Mouse (Mus musculus): ENCODE measurements around the gene Nfya. TPM values are rescaled to one million over a fixed set of nuclear protein-coding genes. Genes with fewer than 3 reads are reported as not detected.
A peak's percentile ranks its signal among the peaks of the same experiment; 100 is the strongest.

Gene Nfya
- polyA plus RNA-seq, 1 experiment from 2014 or later: 24.0 TPM

GRCm38 (mm10) chr17:48424237-48424636, 14.5 kb upstream of the Nfya start:
- DNase-seq (ENCODE audit: low spot score) (no peak), ATAC-seq (replicated peaks; ENCODE audit: low FRiP score, low TSS enrichment, low read depth) (no peak)
- 86% methylated on average over 9 of the region's 9 CpGs for WGBS
- H3K4me1 ChIP-seq (replicated peaks; ENCODE audit: control insufficient read depth, insufficient read depth, low read length): peaks cover 23% of the 10 kb centered on the region
- H3K27ac ChIP-seq (ENCODE audit: low read depth): no peak overlapping the region
- no peak overlapping the region for H3K4me2 ChIP-seq (ENCODE audit: low read length)
- H3K27me3 ChIP-seq (replicated peaks; ENCODE audit: control insufficient read depth, insufficient read depth, low read length): no peaks in the 10 kb centered on the region
- H3K4me3 ChIP-seq (ENCODE audit: low read depth, low read length): no peak overlapping the region
- no peaks in the 10 kb centered on the region for H3K9me3 ChIP-seq (ENCODE audit: control insufficient read depth, low read length)
- no peak overlapping the region for H3K9ac ChIP-seq (ENCODE audit: low read length)
- no peaks in the 10 kb centered on the region for H3K36me3 ChIP-seq (ENCODE audit: control insufficient read depth, insufficient read depth, low read length)

DNA sequence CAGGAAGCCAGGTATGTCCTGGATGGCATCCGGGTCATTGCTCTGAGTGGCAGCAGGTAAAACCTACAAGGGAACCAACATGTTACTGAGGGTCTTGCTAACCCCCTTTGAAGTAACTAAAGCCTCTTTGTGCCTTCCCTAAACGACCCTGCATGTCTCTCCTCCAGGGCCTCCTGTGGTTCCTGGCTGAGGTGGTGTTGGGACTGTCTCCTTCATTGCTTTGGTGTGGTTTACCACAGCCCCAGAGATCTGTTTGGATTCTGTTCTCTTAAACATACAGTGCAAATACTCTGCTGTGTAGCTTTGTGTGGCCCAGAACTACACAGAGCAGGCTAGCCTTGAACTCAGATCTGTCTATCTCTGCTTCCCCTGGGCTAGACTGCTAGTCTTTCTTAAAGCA, 9.9 kb upstream of the Nfya start:
- H3K4me1 ChIP-seq (replicated peaks; ENCODE audit: control insufficient read depth, insufficient read depth, low read length): 0 out of 2 replicates have a peak, but pooled peaks cover 2% of the 10 kb centered on the region
- H3K4me2 ChIP-seq (ENCODE audit: low read length): no peak overlapping the region
- no peaks in the 10 kb centered on the region for H3K9me3 ChIP-seq (ENCODE audit: control insufficient read depth, low read length)
- no peak overlapping the region for H3K4me3 ChIP-seq (ENCODE audit: low read depth, low read length)
- DNase-seq (ENCODE audit: low spot score): no peak
- H3K36me3 ChIP-seq (ENCODE audit: control insufficient read depth, insufficient read depth, low read length): peaks cover 27% of the 10 kb centered on the region
- 66% methylated on average over 2 of the region's 2 CpGs for WGBS
- no peak overlapping the region for H3K27ac ChIP-seq (ENCODE audit: low read depth)
- no peaks in the 10 kb centered on the region for H3K27me3 ChIP-seq (replicated peaks; ENCODE audit: control insufficient read depth, insufficient read depth, low read length)
- no peak overlapping the region for H3K9ac ChIP-seq (ENCODE audit: low read length)
- no peak for ATAC-seq (replicated peaks; ENCODE audit: low FRiP score, low TSS enrichment, low read depth)

DNA sequence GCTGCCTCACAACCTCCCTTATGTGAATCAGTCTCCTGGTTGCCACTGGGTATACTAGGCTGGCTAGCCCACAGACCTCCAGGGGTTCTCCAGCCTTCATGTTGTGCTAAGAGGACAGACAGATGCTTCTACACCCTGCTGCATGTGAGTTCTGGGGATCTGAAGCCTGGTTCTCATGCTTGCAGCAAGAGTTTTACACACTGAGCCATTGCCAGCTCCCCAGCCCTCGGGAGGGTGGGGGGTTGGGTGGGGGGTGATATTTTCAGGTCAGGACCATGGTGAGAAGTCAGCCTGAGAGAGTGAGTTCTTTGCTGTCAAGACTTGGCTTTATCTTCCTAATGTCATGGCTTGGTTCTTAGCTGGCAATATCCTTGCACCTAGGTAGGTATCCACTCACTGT, 9.1 kb upstream of the Nfya start:
- no peak for ATAC-seq (replicated peaks; ENCODE audit: low FRiP score, low TSS enrichment, low read depth)
- peak overlapping the region; percentile 22 for H3K4me2 ChIP-seq (ENCODE audit: low read length)
- H3K4me3 ChIP-seq (ENCODE audit: low read depth, low read length): no peak overlapping the region
- H3K9ac ChIP-seq (ENCODE audit: low read length): no peak overlapping the region
- WGBS: 79% methylated on average over 1 of the region's 1 CpGs
- no peaks in the 10 kb centered on the region for H3K27me3 ChIP-seq (replicated peaks; ENCODE audit: control insufficient read depth, insufficient read depth, low read length)
- H3K27ac ChIP-seq (ENCODE audit: low read depth): peak overlapping the region; percentile 34
- no peak for DNase-seq (ENCODE audit: low spot score)
- H3K9me3 ChIP-seq (ENCODE audit: control insufficient read depth, low read length): no peaks in the 10 kb centered on the region
- H3K36me3 ChIP-seq (ENCODE audit: control insufficient read depth, insufficient read depth, low read length): peaks cover 35% of the 10 kb centered on the region
- H3K4me1 ChIP-seq (replicated peaks; ENCODE audit: control insufficient read depth, insufficient read depth, low read length): 0 out of 2 replicates have a peak, but pooled peaks cover 2% of the 10 kb centered on the region

- Histone ChIP-seq H3K27ac (ENCODE audit: low read depth) (peak overlapping the region; percentile 34), H3K4me1 (replicated peaks; ENCODE audit: control insufficient read depth, insufficient read depth, low read length) (0 out of 2 replicates have a peak, but pooled peaks cover 2% of the 10 kb centered on the region), H3K4me3 (ENCODE audit: low read depth, low read length) (no peak overlapping the region), H3K4me2 (ENCODE audit: low read length) (peak overlapping the region; percentile 22), H3K27me3 (replicated peaks; ENCODE audit: control insufficient read depth, insufficient read depth, low read length) (no peaks in the 10 kb centered on the region), H3K36me3 (ENCODE audit: control insufficient read depth, insufficient read depth, low read length) (peaks cover 39% of the 10 kb centered on the region), H3K9ac (ENCODE audit: low read length) (no peak overlapping the region), H3K9me3 (ENCODE audit: control insufficient read depth, low read length) (no peaks in the 10 kb centered on the region)
- DNase-seq (ENCODE audit: low spot score) (no peak), ATAC-seq (replicated peaks; ENCODE audit: low FRiP score, low TSS enrichment, low read depth) (peak; percentile 76)
- 62% methylated on average over 7 of the region's 7 CpGs for WGBS
Observed at GRCm38 (mm10) chr17:48418174-48418573, 8.5 kb upstream of the Nfya start.

DNA sequence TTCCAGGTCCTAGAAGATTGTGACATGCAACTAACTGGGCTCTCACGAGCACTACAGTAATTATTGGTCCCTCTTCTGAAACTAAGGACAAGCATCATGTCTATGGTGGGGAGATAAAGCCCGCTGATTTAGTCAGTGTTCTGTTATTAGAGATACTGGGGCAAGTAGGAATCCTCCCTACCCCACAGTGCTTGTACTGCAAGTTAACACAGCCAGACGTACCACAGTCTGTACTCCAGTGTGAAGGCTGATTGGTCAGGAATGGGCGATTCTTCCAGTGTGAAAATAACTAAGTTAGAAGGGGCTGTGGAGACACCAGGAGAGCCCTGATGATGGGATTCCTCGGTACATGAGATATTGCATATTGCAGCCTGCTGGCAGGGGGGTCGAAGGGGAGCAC, 7.8 kb upstream of the Nfya start:
- no peak overlapping the region for H3K9ac ChIP-seq (ENCODE audit: low read length)
- no peaks in the 10 kb centered on the region for H3K9me3 ChIP-seq (ENCODE audit: control insufficient read depth, low read length)
- 0 out of 2 replicates have a peak, but pooled peaks cover 2% of the 10 kb centered on the region for H3K4me1 ChIP-seq (replicated peaks; ENCODE audit: control insufficient read depth, insufficient read depth, low read length)
- H3K36me3 ChIP-seq (ENCODE audit: control insufficient read depth, insufficient read depth, low read length): peaks cover 44% of the 10 kb centered on the region
- no peak overlapping the region for H3K4me2 ChIP-seq (ENCODE audit: low read length)
- peak overlapping the region; percentile 14; the same call in 1 of the 2 replicates for H3K27ac ChIP-seq (ENCODE audit: low read depth)
- ATAC-seq (replicated peaks; ENCODE audit: low FRiP score, low TSS enrichment, low read depth): no peak
- WGBS: 86% methylated on average over 6 of the region's 6 CpGs
- no peak overlapping the region for H3K4me3 ChIP-seq (ENCODE audit: low read depth, low read length)
- no peak for DNase-seq (ENCODE audit: low spot score)
- H3K27me3 ChIP-seq (replicated peaks; ENCODE audit: control insufficient read depth, insufficient read depth, low read length): no peaks in the 10 kb centered on the region

DNA sequence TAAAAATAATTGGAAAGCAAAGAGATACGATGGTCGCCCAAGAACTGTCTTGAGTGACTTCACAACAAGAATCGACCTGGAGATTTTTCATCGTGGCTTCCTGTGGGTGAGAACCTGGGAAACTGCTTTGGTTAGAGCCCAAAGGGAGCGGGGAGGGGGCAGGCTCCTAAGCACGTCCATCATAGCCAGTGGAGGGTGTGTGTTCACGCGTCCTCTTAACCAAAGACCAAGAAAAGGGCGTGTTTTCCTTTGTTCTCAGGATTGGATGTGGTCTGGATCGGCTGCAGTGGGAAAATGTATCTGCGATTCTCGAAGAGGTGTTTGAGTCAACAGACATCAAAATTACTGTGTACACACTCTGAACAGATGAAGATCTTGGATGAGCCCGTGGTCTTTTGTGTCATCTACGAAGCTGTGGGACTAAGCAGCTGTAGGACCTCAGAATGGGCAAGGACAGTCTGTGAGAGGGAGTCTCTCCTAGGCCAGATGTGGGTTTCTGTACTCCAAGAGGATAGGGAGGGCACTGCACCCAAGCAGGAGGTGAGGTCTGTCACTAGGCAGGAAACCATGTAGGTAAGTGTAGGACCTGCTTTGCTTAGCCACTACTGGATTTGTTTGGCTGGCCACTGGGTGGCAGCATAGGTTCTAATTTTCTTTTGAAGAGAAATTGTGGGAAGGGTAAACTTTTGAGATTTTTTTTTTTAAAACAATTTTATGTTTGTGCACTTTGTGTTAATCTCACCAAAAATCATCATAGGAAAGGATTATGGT, 6.9 kb upstream of the Nfya start:
- Histone ChIP-seq H3K4me1 (replicated peaks; ENCODE audit: control insufficient read depth, insufficient read depth, low read length) (peaks cover 8% of the 10 kb centered on the region; the same call in 1 of the 2 replicates), H3K27me3 (replicated peaks; ENCODE audit: control insufficient read depth, insufficient read depth, low read length) (no peaks in the 10 kb centered on the region), H3K4me2 (ENCODE audit: low read length) (no peak overlapping the region), H3K9me3 (ENCODE audit: control insufficient read depth, low read length) (no peaks in the 10 kb centered on the region), H3K36me3 (ENCODE audit: control insufficient read depth, insufficient read depth, low read length) (peaks cover 50% of the 10 kb centered on the region), H3K4me3 (ENCODE audit: low read depth, low read length) (no peak overlapping the region), H3K27ac (ENCODE audit: low read depth) (peak overlapping the region; percentile 38; the same call in 1 of the 2 replicates), H3K9ac (ENCODE audit: low read length) (no peak overlapping the region)
- DNase-seq (ENCODE audit: low spot score): peak; percentile 79
- WGBS: 81% methylated on average over 14 of the region's 14 CpGs
- peak; percentile 72 for ATAC-seq (replicated peaks; ENCODE audit: low FRiP score, low TSS enrichment, low read depth)

- Histone ChIP-seq H3K9ac (ENCODE audit: low read length) (no peak overlapping the region), H3K4me2 (ENCODE audit: low read length) (no peak overlapping the region), H3K4me3 (ENCODE audit: low read depth, low read length) (no peak overlapping the region), H3K36me3 (ENCODE audit: control insufficient read depth, insufficient read depth, low read length) (peaks cover 50% of the 10 kb centered on the region), H3K4me1 (replicated peaks; ENCODE audit: control insufficient read depth, insufficient read depth, low read length) (peaks cover 13% of the 10 kb centered on the region; the same call in 1 of the 2 replicates), H3K27me3 (replicated peaks; ENCODE audit: control insufficient read depth, insufficient read depth, low read length) (no peaks in the 10 kb centered on the region), H3K9me3 (ENCODE audit: control insufficient read depth, low read length) (no peaks in the 10 kb centered on the region), H3K27ac (ENCODE audit: low read depth) (peak overlapping the region; percentile 38; the same call in 1 of the 2 replicates)
- ATAC-seq (replicated peaks; ENCODE audit: low FRiP score, low TSS enrichment, low read depth) (no peak), DNase-seq (ENCODE audit: low spot score) (no peak)
- 80% methylated on average over 7 of the region's 7 CpGs for WGBS
Observed at GRCm38 (mm10) chr17:48416011-48416410, 6.3 kb upstream of the Nfya start.

GRCm38 (mm10) chr17:48411241-48411640, 1.5 kb upstream of the Nfya start:
- H3K9ac ChIP-seq (ENCODE audit: low read length): peak overlapping the region; percentile 83
- peak overlapping the region; percentile 94 for H3K4me3 ChIP-seq (ENCODE audit: low read depth, low read length)
- peak overlapping the region; percentile 92 for H3K4me2 ChIP-seq (ENCODE audit: low read length)
- H3K27me3 ChIP-seq (replicated peaks; ENCODE audit: control insufficient read depth, insufficient read depth, low read length): no peaks in the 10 kb centered on the region
- peaks cover 39% of the 10 kb centered on the region for H3K36me3 ChIP-seq (ENCODE audit: control insufficient read depth, insufficient read depth, low read length)
- H3K27ac ChIP-seq (ENCODE audit: low read depth): peak overlapping the region; percentile 98
- DNase-seq (ENCODE audit: low spot score): no peak
- H3K9me3 ChIP-seq (ENCODE audit: control insufficient read depth, low read length): no peaks in the 10 kb centered on the region
- peaks cover 17% of the 10 kb centered on the region; the same call in 1 of the 2 replicates for H3K4me1 ChIP-seq (replicated peaks; ENCODE audit: control insufficient read depth, insufficient read depth, low read length)
- ATAC-seq (replicated peaks; ENCODE audit: low FRiP score, low TSS enrichment, low read depth): no peak
- WGBS: 36% methylated on average over 8 of the region's 8 CpGs

Measured in intestine, embryonic 14.5 days (tissue).